Mouse (Mus musculus) kidney, adult 2 months (tissue): ENCODE results near the gene Baz2a. TPM values are rescaled to one million over a fixed set of nuclear protein-coding genes. Genes with fewer than 3 reads are reported as not detected.

Experiments
- DNase-seq: peaks from one replicate; pipeline ENCODE4 v3.0.0; 2021
- H3K27ac ChIP-seq: fragments of 200-500 bp; 2 replicates; pipeline ENCODE4 v1.5.1; 2012; ENCODE audit warnings: low read depth, low read length, control low read depth, inconsistent platforms; ENCODE audit not compliant: insufficient read depth
- H3K27me3 ChIP-seq: fragments of 200-500 bp; replicated peaks from 2 replicates; pipeline ENCODE4 v1.6.1; 2012; ENCODE audit warnings: mild to moderate bottlenecking, moderate library complexity, low read length, inconsistent platforms; ENCODE audit not compliant: control insufficient read depth, insufficient read depth
- H3K36me3 ChIP-seq: fragments of 200-500 bp; 2 replicates; pipeline ENCODE4 v1.6.1; 2012; ENCODE audit warnings: mild to moderate bottlenecking, moderate library complexity, low read length, inconsistent platforms; ENCODE audit not compliant: control insufficient read depth, insufficient read depth
- H3K4me1 ChIP-seq: fragments of 200-500 bp; 2 replicates; pipeline ENCODE4 v1.6.1; 2011; ENCODE audit warnings: low read length; ENCODE audit not compliant: control insufficient read depth, insufficient read depth
- H3K4me3 ChIP-seq: fragments of 200-500 bp; 2 replicates; pipeline ENCODE4 v1.5.1; 2011; ENCODE audit warnings: mild to moderate bottlenecking, low read depth, low read length, control low read depth; ENCODE audit not compliant: insufficient read depth
- CTCF ChIP-seq: fragments of 200-500 bp; conservative IDR thresholded peaks from 2 replicates; pipeline ENCODE4 v1.5.1; 2011; ENCODE audit warnings: low read depth, mild to moderate bottlenecking, control low read depth, low read length, moderate library complexity, mixed read lengths; ENCODE audit not compliant: insufficient read depth, insufficient read length
- POLR2A ChIP-seq: fragments of 200-500 bp; IDR thresholded peaks from one replicate; pipeline ENCODE4 v1.6.1; 2011; ENCODE audit warnings: low read depth, low read length, control low read depth
- WGBS: fragments of 180-500 bp; shearing (Covaris S2); methylation state at CpG from one replicate; pipeline ENCODE4 v1.1.7; 2018; 5-methylcytosine and 5-hydroxymethylcytosine counted together
- polyA plus RNA-seq: library from polyadenylated mRNA; depleted of rRNA; stranded (reverse); fragments of >200 nt; gene quantifications from 2 replicates; pipeline ENCODE4 v1.2.3, GENCODE M21; 2012

Baz2a gene
- polyA plus RNA-seq, 1 experiment: 21.6 TPM

DNA sequence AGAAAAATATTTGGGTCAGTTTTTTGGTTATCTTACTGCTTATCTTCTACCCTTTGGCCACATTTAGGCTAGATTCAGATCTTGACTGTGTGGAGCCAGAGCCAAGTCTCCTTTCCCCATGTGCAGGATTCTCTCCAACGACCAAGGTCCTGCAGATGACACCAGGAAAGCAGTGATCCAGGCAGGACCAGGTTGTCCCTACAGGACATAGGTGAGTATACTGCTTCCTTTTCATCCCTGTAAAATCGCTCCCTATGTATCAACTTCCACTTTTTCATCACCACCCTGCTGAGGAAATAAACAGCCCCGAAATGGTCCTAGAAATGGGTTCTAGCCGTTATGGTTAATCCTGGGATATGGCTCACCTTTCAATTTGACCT lies 4.9 kb downstream of the Baz2a start:
- H3K4me3 ChIP-seq: no peak overlapping the region
- no peak overlapping the region for H3K27ac ChIP-seq
- H3K36me3 ChIP-seq: no peaks in the 10 kb centered on the region
- peaks cover 15% of the 10 kb centered on the region; the same call in 1 of the 2 replicates for H3K4me1 ChIP-seq
- 29% methylated on average over 4 of the region's 4 CpGs for WGBS
- TF ChIP-seq POLR2A: no peak
- TF ChIP-seq CTCF: no peak
- DNase-seq: no peak
- no peaks in the 10 kb centered on the region for H3K27me3 ChIP-seq

- peak; percentile 88 for DNase-seq
- no peaks in the 10 kb centered on the region for H3K36me3 ChIP-seq
- no peaks in the 10 kb centered on the region for H3K27me3 ChIP-seq
- under 1% methylated on average over 85 of the region's 86 CpGs for WGBS
- H3K4me3 ChIP-seq: peak overlapping the region; percentile 87
- H3K27ac ChIP-seq: peak overlapping the region; percentile 93
- peaks cover 14% of the 10 kb centered on the region; the same call in 1 of the 2 replicates for H3K4me1 ChIP-seq
- TF ChIP-seq POLR2A (no peak), CTCF (no peak)
These were observed 5.6 kb downstream of the Baz2a start for GRCm38 (mm10) chr10:128096693-128097586.

- Histone ChIP-seq H3K4me3 (peak overlapping the region; percentile 87), H3K27me3 (no peaks in the 10 kb centered on the region), H3K4me1 (peaks cover 15% of the 10 kb centered on the region; the same call in 1 of the 2 replicates), H3K27ac (peak overlapping the region; percentile 93), H3K36me3 (no peaks in the 10 kb centered on the region)
- no peak for TF ChIP-seq CTCF
- no peak for TF ChIP-seq POLR2A
- DNase-seq: peak; percentile 65
- under 1% methylated on average over 13 of the region's 13 CpGs for WGBS
These were observed 6.2 kb downstream of the Baz2a start for GRCm38 (mm10) chr10:128097587-128097971.

GRCm38 (mm10) chr10:128110103-128110761 lies 18.9 kb downstream of the Baz2a start:
- no peak overlapping the region for H3K4me3 ChIP-seq
- TF ChIP-seq CTCF (no peak), POLR2A (no peak)
- DNase-seq: no peak
- WGBS: 89% methylated on average over 4 of the region's 4 CpGs
- H3K27me3 ChIP-seq: no peaks in the 10 kb centered on the region
- no peak overlapping the region for H3K27ac ChIP-seq
- peaks cover 9% of the 10 kb centered on the region for H3K36me3 ChIP-seq
- H3K4me1 ChIP-seq: no peaks in the 10 kb centered on the region

DNA sequence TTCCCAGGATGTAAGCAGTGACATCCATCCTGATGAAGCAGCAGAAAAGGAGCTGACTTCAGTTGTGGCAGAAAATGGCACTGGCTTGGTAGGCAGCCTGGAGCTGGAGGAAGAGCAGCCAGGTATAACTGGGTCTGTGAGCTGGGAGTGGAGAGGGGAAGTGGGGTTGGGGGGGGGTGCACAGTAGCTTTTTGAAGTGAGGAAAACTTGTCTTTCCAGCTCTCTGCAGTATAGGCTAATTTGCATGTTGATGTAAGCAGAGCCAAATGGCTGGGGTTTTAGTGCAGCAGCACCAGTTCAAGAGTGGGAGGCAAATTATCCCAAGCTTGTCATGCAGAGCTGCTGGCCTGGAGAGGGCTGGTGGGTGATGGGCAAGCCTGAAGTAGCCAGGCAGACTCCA lies 19.9 kb downstream of the Baz2a start:
- Histone ChIP-seq H3K27ac (no peak overlapping the region), H3K4me3 (no peak overlapping the region), H3K36me3 (peaks cover 9% of the 10 kb centered on the region), H3K27me3 (no peaks in the 10 kb centered on the region), H3K4me1 (no peaks in the 10 kb centered on the region)
- no peak for DNase-seq
- TF ChIP-seq POLR2A (no peak), CTCF (no peak)

- Histone ChIP-seq H3K4me3 (no peak overlapping the region), H3K36me3 (peaks cover 10% of the 10 kb centered on the region), H3K27ac (no peak overlapping the region), H3K27me3 (no peaks in the 10 kb centered on the region), H3K4me1 (no peaks in the 10 kb centered on the region)
- WGBS: 93% methylated on average over 7 of the region's 7 CpGs
- TF ChIP-seq POLR2A: no peak
- no peak for TF ChIP-seq CTCF
- DNase-seq: no peak
These were observed 32.5 kb downstream of the Baz2a start for GRCm38 (mm10) chr10:128123833-128124232.

GRCm38 (mm10) chr10:128124831-128125230 lies 33.5 kb downstream of the Baz2a start:
- Histone ChIP-seq H3K4me1 (no peaks in the 10 kb centered on the region), H3K27ac (no peak overlapping the region), H3K36me3 (peaks cover 6% of the 10 kb centered on the region), H3K27me3 (no peaks in the 10 kb centered on the region), H3K4me3 (no peak overlapping the region)
- no peak for DNase-seq
- TF ChIP-seq CTCF: no peak
- no peak for TF ChIP-seq POLR2A
- 96% methylated on average over 9 of the region's 9 CpGs for WGBS
